8 mouse cellular contexts compared by ENCODE assay signal in the genomic region with DNA sequence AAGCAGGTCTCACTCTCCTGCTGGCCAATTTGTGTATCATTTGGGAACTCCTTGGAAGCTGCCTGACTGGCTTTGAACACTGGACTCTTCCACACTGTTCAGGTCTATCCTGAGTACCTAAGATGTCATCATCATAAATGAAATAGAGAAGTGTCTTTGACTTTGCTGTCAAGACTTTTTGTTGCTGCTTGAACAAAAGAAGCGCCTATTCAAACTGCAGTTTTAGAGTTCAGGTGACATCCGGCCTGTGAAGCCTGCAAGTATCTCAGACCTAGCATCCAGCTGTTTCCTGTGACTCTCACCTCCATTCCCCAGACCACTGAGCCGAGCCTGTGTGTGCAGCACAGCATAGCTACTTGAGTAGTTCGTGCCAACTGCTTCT. TPM values are rescaled to one million over a fixed set of nuclear protein-coding genes. Genes with fewer than 3 reads are reported as not detected.
DNase-seq lines count a peak whose midpoint lies in the region; ATAC-seq and TF ChIP-seq lines count a peak whose summit lies in the region.

No protein-coding gene starts in this region.

- no peaks in the 10 kb centered on the region for H3K9me3 ChIP-seq in ES-Bruce4 (replicated peaks; ENCODE audit: control insufficient read depth, insufficient read depth, low read length, poor library complexity, severe bottlenecking)
- H3K9me3 ChIP-seq in hindbrain, embryonic 12.5 days (replicated peaks): no peaks in the 10 kb centered on the region
- no peaks in the 10 kb centered on the region for H3K9me3 ChIP-seq in limb, embryonic 15.5 days
- no peaks in the 10 kb centered on the region for H3K9me3 ChIP-seq in neural tube, embryonic 12.5 days

- peaks cover 3% of the 10 kb centered on the region for H3K4me1 ChIP-seq in ES-Bruce4 (ENCODE audit: control insufficient read depth, insufficient read depth, low read length)
- H3K4me1 ChIP-seq in hindbrain, embryonic 12.5 days: peaks cover 44% of the 10 kb centered on the region
- peaks cover 27% of the 10 kb centered on the region for H3K4me1 ChIP-seq in limb, embryonic 15.5 days
- H3K4me1 ChIP-seq in neural tube, embryonic 12.5 days: peaks cover 46% of the 10 kb centered on the region

- TF ChIP-seq CTCF in ES-Bruce4 (IDR thresholded peaks at IDR 0.05; ENCODE audit: low read depth, low read length): no peak

- H3K4me3 ChIP-seq in ES-Bruce4 (ENCODE audit: low read depth, low read length): peak overlapping the region; percentile 15; the same call in 1 of the 2 replicates
- peak overlapping the region; percentile 46 for H3K4me3 ChIP-seq in hindbrain, embryonic 12.5 days
- peak overlapping the region; percentile 49 for H3K4me3 ChIP-seq in limb, embryonic 15.5 days
- peak overlapping the region; percentile 56 for H3K4me3 ChIP-seq in neural tube, embryonic 12.5 days

- H3K9ac ChIP-seq in ES-Bruce4 (ENCODE audit: low read depth, poor library complexity, severe bottlenecking): no peak overlapping the region
- peak overlapping the region; percentile 43; the same call in 1 of the 2 replicates for H3K9ac ChIP-seq in hindbrain, embryonic 12.5 days
- H3K9ac ChIP-seq in limb, embryonic 15.5 days: 0 out of 2 replicates have a peak overlapping the region, but pooled peaks have one; percentile 17
- peak overlapping the region; percentile 56 for H3K9ac ChIP-seq in neural tube, embryonic 12.5 days

- ATAC-seq in hindbrain, embryonic 12.5 days (ENCODE audit: low FRiP score): no peak
- ATAC-seq in limb, embryonic 15.5 days (ENCODE audit: insufficient number of reproducible peaks, low FRiP score, low TSS enrichment, low read depth): no peak
- no peak for ATAC-seq in neural tube, embryonic 12.5 days (ENCODE audit: low FRiP score, low read depth)

- H3K27me3 ChIP-seq in ES-Bruce4 (ENCODE audit: control insufficient read depth, insufficient read depth, low read length, poor library complexity, severe bottlenecking): no peaks in the 10 kb centered on the region
- no peaks in the 10 kb centered on the region for H3K27me3 ChIP-seq in hindbrain, embryonic 12.5 days
- no peaks in the 10 kb centered on the region for H3K27me3 ChIP-seq in limb, embryonic 15.5 days
- no peaks in the 10 kb centered on the region for H3K27me3 ChIP-seq in neural tube, embryonic 12.5 days (replicated peaks)

- H3K36me3 ChIP-seq in ES-Bruce4 (ENCODE audit: control insufficient read depth, insufficient read depth, low read length, poor library complexity, severe bottlenecking): peaks cover 30% of the 10 kb centered on the region
- H3K36me3 ChIP-seq in hindbrain, embryonic 12.5 days: peaks cover 14% of the 10 kb centered on the region
- H3K36me3 ChIP-seq in limb, embryonic 15.5 days: peaks cover 24% of the 10 kb centered on the region
- peaks cover 24% of the 10 kb centered on the region for H3K36me3 ChIP-seq in neural tube, embryonic 12.5 days

- peak; percentile 49 for DNase-seq in brain, adult 2 months (ENCODE audit: low read depth, low spot score)
- DNase-seq in right cerebral cortex, adult 18-20 months: no peak
- DNase-seq in adrenal gland, adult 8-10 months: no peak
- no peak for DNase-seq in left cerebral cortex, adult 11 months (ENCODE audit: low spot score)

- TF ChIP-seq POLR2A in ES-Bruce4 (IDR thresholded peaks at IDR 0.05; ENCODE audit: insufficient read depth, low read length): no peak

- WGBS in hindbrain, embryonic 12.5 days: 44% methylated on average over 4 of the region's 4 CpGs
- WGBS in limb, embryonic 15.5 days: 28% methylated on average over 4 of the region's 4 CpGs
- 39% methylated on average over 4 of the region's 4 CpGs for WGBS in neural tube, embryonic 12.5 days

- H3K27ac ChIP-seq in ES-Bruce4 (ENCODE audit: insufficient read depth, low read length): no peak overlapping the region; the same call in 1 of the 2 replicates
- H3K27ac ChIP-seq in hindbrain, embryonic 12.5 days: no peak overlapping the region
- H3K27ac ChIP-seq in limb, embryonic 15.5 days: peak overlapping the region; percentile 51; the same call in 1 of the 2 replicates
- H3K27ac ChIP-seq in neural tube, embryonic 12.5 days: no peak overlapping the region

- peak overlapping the region; percentile 87 for H3K4me2 ChIP-seq in hindbrain, embryonic 12.5 days (replicated peaks)
- peak overlapping the region; percentile 65 for H3K4me2 ChIP-seq in limb, embryonic 15.5 days
- peak overlapping the region; percentile 88 for H3K4me2 ChIP-seq in neural tube, embryonic 12.5 days (replicated peaks)

- TF ChIP-seq EP300 in ES-Bruce4 (IDR thresholded peaks at IDR 0.05; ENCODE audit: insufficient read depth, low read depth, low read length): no peak

RNA-seq across cellular contexts. Expression of gene Btg1, which starts 4.1 kb away (rescaled TPM):
- polyA plus RNA-seq in ES-Bruce4 (2011; ENCODE audit: insufficient read depth, insufficient read length, low read depth, missing spikeins): 42.0 and 42.6 TPM in 2 replicates
- 69.1 and 69.6 TPM in 2 replicates for polyA plus RNA-seq in hindbrain, embryonic 12.5 days (2016; fragmentation: Nextera tagmentation; extraction: Ambion mirVana)
- polyA plus RNA-seq in limb, embryonic 15.5 days (2015; fragmentation: Nextera tagmentation; extraction: Ambion mirVana): 48.8 and 75.6 TPM in 2 replicates
- polyA plus RNA-seq in neural tube, embryonic 12.5 days (2016; fragmentation: Nextera tagmentation; extraction: Ambion mirVana): 67.8 and 69.5 TPM in 2 replicates
- 100 to 1,000 TPM; 103 to 173 (median 127) TPM for total RNA-seq in adrenal gland, adult 8-10 months (2022)
